In the genomic region with DNA sequence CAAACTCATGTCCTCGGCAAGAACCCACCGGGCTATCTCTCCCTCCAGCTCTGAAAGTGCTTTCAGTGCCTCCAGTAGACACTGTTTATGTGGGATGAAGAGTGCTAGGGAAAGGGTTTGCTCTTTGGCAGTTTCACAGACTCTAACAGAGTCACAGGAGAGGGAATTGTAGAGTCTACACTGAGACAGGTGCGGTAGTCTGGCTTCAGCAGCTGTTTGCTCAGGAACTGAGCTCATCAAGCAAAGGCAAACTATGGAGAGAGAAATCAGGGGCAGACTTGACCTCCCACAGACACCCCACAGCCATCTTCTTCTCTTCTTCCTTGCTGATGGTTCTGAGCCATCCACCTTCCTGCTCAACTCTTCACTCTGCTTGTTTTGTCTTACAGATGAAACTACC, we compare ENCODE assay signal across 31 mouse cellular contexts.
"Had no signal": no experiment of that assay in that cellular context is flagged by ENCODE, and none has a peak within 500 bp of the region (broad histone marks: within the 10 kb centered on the region; RNA-seq: fewer than 3 reads in every experiment).

No protein-coding gene starts in this region.

- H3K9me3 ChIP-seq: limb, embryonic 10.5 days; limb, embryonic 12.5 days; limb, embryonic 13.5 days; limb, embryonic 15.5 days; liver, embryonic 12.5 days; liver, embryonic 13.5 days; liver, embryonic 15.5 days; lung, embryonic 15.5 days; megakaryocyte, embryonic 14.5 days; midbrain, embryonic 10.5 days; midbrain, embryonic 12.5 days; midbrain, embryonic 13.5 days; midbrain, embryonic 15.5 days; neural tube, embryonic 12.5 days had no signal

- H3K4me1 ChIP-seq: limb, embryonic 13.5 days; limb, embryonic 15.5 days; liver, embryonic 12.5 days; liver, embryonic 13.5 days; liver, embryonic 15.5 days; lung, embryonic 15.5 days; midbrain, embryonic 12.5 days; midbrain, embryonic 13.5 days; midbrain, embryonic 15.5 days; neural tube, embryonic 12.5 days had no signal

- H3K4me3 ChIP-seq: limb, embryonic 10.5 days; limb, embryonic 12.5 days; limb, embryonic 13.5 days; limb, embryonic 15.5 days; liver, embryonic 12.5 days; liver, embryonic 13.5 days; liver, embryonic 15.5 days; lung, embryonic 15.5 days; megakaryocyte, embryonic 14.5 days; midbrain, embryonic 10.5 days; midbrain, embryonic 12.5 days; midbrain, embryonic 13.5 days; midbrain, embryonic 15.5 days; neural tube, embryonic 12.5 days had no signal

- ATAC-seq: liver, embryonic 12.5 days; liver, postnatal 0 days; lung, postnatal 0 days; midbrain, embryonic 13.5 days; midbrain, embryonic 15.5 days; midbrain, embryonic 16.5 days had no signal

- H3K27ac ChIP-seq: limb, embryonic 10.5 days; limb, embryonic 12.5 days; limb, embryonic 13.5 days; limb, embryonic 15.5 days; liver, embryonic 12.5 days; liver, embryonic 13.5 days; liver, embryonic 14.5 days; liver, embryonic 15.5 days; lung, embryonic 15.5 days; macrophage; midbrain, embryonic 10.5 days; midbrain, embryonic 12.5 days; midbrain, embryonic 13.5 days; midbrain, embryonic 15.5 days; neural tube, embryonic 12.5 days had no signal

- DNase-seq: left cerebral cortex, postnatal 4 days; liver; liver, embryonic 13.5 days; liver, postnatal 0 days; lung, adult 18-20 months; lung, adult 2 months; lung, embryonic 14.5 days; lung, postnatal 10 days; lung, postnatal 14 days; lung, postnatal 36 days; lung, postnatal 4 days; midbrain, embryonic 14.5 days had no signal

- H3K9ac ChIP-seq: limb, embryonic 12.5 days; limb, embryonic 13.5 days; limb, embryonic 15.5 days; liver, embryonic 12.5 days; liver, embryonic 13.5 days; liver, embryonic 14.5 days; liver, embryonic 15.5 days; liver, postnatal 0 days; lung, embryonic 14.5 days; lung, embryonic 15.5 days; midbrain, embryonic 12.5 days; midbrain, embryonic 13.5 days; midbrain, embryonic 15.5 days; neural tube, embryonic 12.5 days had no signal

- H3K4me2 ChIP-seq: limb, embryonic 12.5 days; limb, embryonic 13.5 days; limb, embryonic 15.5 days; liver, embryonic 11.5 days; liver, embryonic 12.5 days; liver, embryonic 13.5 days; liver, embryonic 15.5 days; lung, embryonic 14.5 days; lung, embryonic 15.5 days; midbrain, embryonic 11.5 days; midbrain, embryonic 12.5 days; midbrain, embryonic 13.5 days; midbrain, embryonic 15.5 days; neural tube, embryonic 12.5 days had no signal

- H3K36me3 ChIP-seq: limb, embryonic 10.5 days; limb, embryonic 12.5 days; limb, embryonic 13.5 days; limb, embryonic 15.5 days; liver, embryonic 12.5 days; liver, embryonic 13.5 days; liver, embryonic 15.5 days; lung, embryonic 15.5 days; midbrain, embryonic 10.5 days; midbrain, embryonic 12.5 days; midbrain, embryonic 13.5 days; midbrain, embryonic 15.5 days; neural tube, embryonic 12.5 days had no signal

- H3K27me3 ChIP-seq: limb, embryonic 12.5 days; limb, embryonic 15.5 days; liver, embryonic 12.5 days; liver, embryonic 13.5 days; liver, embryonic 15.5 days; lung, embryonic 15.5 days; megakaryocyte, embryonic 14.5 days; midbrain, embryonic 12.5 days; midbrain, embryonic 13.5 days; midbrain, embryonic 15.5 days; neural tube, embryonic 12.5 days had no signal
